Comparison of ENCODE assay signal across 8 mouse cellular contexts in genomic region chr16:25407204-25407886, GRCm38 (mm10).
DNase-seq lines count a peak whose midpoint lies in the region; ATAC-seq lines count a peak whose summit lies in the region.

No protein-coding gene starts in this region.

- peak overlapping the region; percentile 32 to 64; a peak in 3 of 4 replicates for H3K27ac ChIP-seq in heart, embryonic 14.5 days (replicated peaks in 1 of 2; ENCODE audit: control insufficient read depth in 1 of 2, insufficient read depth in 1 of 2, low read depth in 2 of 2, low read length in 2 of 2)
- H3K27ac ChIP-seq in heart, embryonic 11.5 days (ENCODE audit: low read depth, low read length): no peak overlapping the region
- H3K27ac ChIP-seq in intestine, embryonic 14.5 days (ENCODE audit: low read depth): peak overlapping the region; percentile 80
- H3K27ac ChIP-seq in midbrain, embryonic 12.5 days (replicated peaks): 0 out of 2 replicates have a peak overlapping the region, but pooled peaks have one; percentile 20

- no peaks in the 10 kb centered on the region for H3K9me3 ChIP-seq in heart, embryonic 14.5 days (ENCODE audit: control insufficient read depth, low read length)
- no peaks in the 10 kb centered on the region for H3K9me3 ChIP-seq in heart, embryonic 11.5 days (replicated peaks; ENCODE audit: control insufficient read depth, low read length)
- H3K9me3 ChIP-seq in intestine, embryonic 14.5 days (ENCODE audit: control insufficient read depth, low read length): no peaks in the 10 kb centered on the region
- H3K9me3 ChIP-seq in midbrain, embryonic 12.5 days: no peaks in the 10 kb centered on the region

- no peak overlapping the region for H3K4me3 ChIP-seq in heart, embryonic 14.5 days (ENCODE audit: control insufficient read depth in 1 of 2, insufficient read depth in 1 of 2, low read depth in 1 of 2, low read length in 2 of 2)
- H3K4me3 ChIP-seq in heart, embryonic 11.5 days (ENCODE audit: low read depth, low read length): no peak overlapping the region
- H3K4me3 ChIP-seq in intestine, embryonic 14.5 days (ENCODE audit: low read depth, low read length): no peak overlapping the region
- no peak overlapping the region for H3K4me3 ChIP-seq in midbrain, embryonic 12.5 days

- H3K4me2 ChIP-seq in heart, embryonic 14.5 days (ENCODE audit: low read length): peak overlapping the region; percentile 37
- H3K4me2 ChIP-seq in heart, embryonic 11.5 days: no peak overlapping the region
- H3K4me2 ChIP-seq in intestine, embryonic 14.5 days (ENCODE audit: low read length): peak overlapping the region; percentile 34
- 0 out of 2 replicates have a peak overlapping the region, but pooled peaks have one; percentile 15 for H3K4me2 ChIP-seq in midbrain, embryonic 12.5 days (replicated peaks)

- H3K4me1 ChIP-seq in heart, embryonic 14.5 days (ENCODE audit: control insufficient read depth in 2 of 2, insufficient read depth in 2 of 2, low read length in 2 of 2): peaks cover 4 to 18% of the 10 kb centered on the region in 2 experiments
- H3K4me1 ChIP-seq in heart, embryonic 11.5 days (ENCODE audit: control insufficient read depth, insufficient read depth, low read length): 0 out of 2 replicates have a peak, but pooled peaks cover 3% of the 10 kb centered on the region
- H3K4me1 ChIP-seq in intestine, embryonic 14.5 days (replicated peaks; ENCODE audit: control insufficient read depth, insufficient read depth, low read length): peaks cover 12% of the 10 kb centered on the region
- H3K4me1 ChIP-seq in midbrain, embryonic 12.5 days: peaks cover 11% of the 10 kb centered on the region

- ATAC-seq in heart, embryonic 14.5 days (ENCODE audit: insufficient number of reproducible peaks, insufficient read depth, low FRiP score, low read depth): peak; percentile 35; the same call in 1 of the 2 replicates
- ATAC-seq in heart, embryonic 11.5 days (replicated peaks; ENCODE audit: insufficient number of reproducible peaks, low FRiP score, low TSS enrichment): no peak
- ATAC-seq in intestine, embryonic 14.5 days (replicated peaks; ENCODE audit: low FRiP score, low TSS enrichment, low read depth): peak; percentile 92
- ATAC-seq in midbrain, embryonic 12.5 days (ENCODE audit: low FRiP score, low read depth): peak; percentile 65

- peak; percentile 27 for DNase-seq in brain, adult 2 months (ENCODE audit: low read depth, low spot score)
- DNase-seq in intestine, embryonic 14.5 days (ENCODE audit: low spot score): peak; percentile 62
- no peak for DNase-seq in thymus, adult 18-20 months
- DNase-seq in layer of hippocampus, adult 18-20 months (ENCODE audit: low spot score in 2 of 2): no peak
- DNase-seq in B cell, adult 2 months: no peak

- no peaks in the 10 kb centered on the region for H3K27me3 ChIP-seq in heart, embryonic 14.5 days (ENCODE audit: control insufficient read depth, insufficient read depth, low read length)
- no peaks in the 10 kb centered on the region for H3K27me3 ChIP-seq in heart, embryonic 11.5 days (ENCODE audit: control insufficient read depth, insufficient read depth, low read length)
- H3K27me3 ChIP-seq in intestine, embryonic 14.5 days (replicated peaks; ENCODE audit: control insufficient read depth, insufficient read depth, low read length): no peaks in the 10 kb centered on the region
- no peaks in the 10 kb centered on the region for H3K27me3 ChIP-seq in midbrain, embryonic 12.5 days

- H3K9ac ChIP-seq in heart, embryonic 14.5 days (ENCODE audit: low read length): no peak overlapping the region
- H3K9ac ChIP-seq in heart, embryonic 11.5 days (ENCODE audit: low read depth, low read length): no peak overlapping the region
- no peak overlapping the region for H3K9ac ChIP-seq in intestine, embryonic 14.5 days (ENCODE audit: low read length)
- H3K9ac ChIP-seq in midbrain, embryonic 12.5 days (replicated peaks): no peak overlapping the region

- no peaks in the 10 kb centered on the region for H3K36me3 ChIP-seq in heart, embryonic 14.5 days (ENCODE audit: control insufficient read depth, insufficient read depth, low read length)
- no peaks in the 10 kb centered on the region for H3K36me3 ChIP-seq in heart, embryonic 11.5 days (ENCODE audit: control insufficient read depth, insufficient read depth, low read length)
- no peaks in the 10 kb centered on the region for H3K36me3 ChIP-seq in intestine, embryonic 14.5 days (ENCODE audit: control insufficient read depth, insufficient read depth, low read length)
- no peaks in the 10 kb centered on the region for H3K36me3 ChIP-seq in midbrain, embryonic 12.5 days

- 31% methylated on average over 8 of the region's 8 CpGs for WGBS in heart, embryonic 14.5 days
- WGBS in heart, embryonic 11.5 days (ENCODE audit: insufficient replicate concordance): 56% methylated on average over 8 of the region's 8 CpGs
- 16% methylated on average over 8 of the region's 8 CpGs for WGBS in intestine, embryonic 14.5 days
- WGBS in midbrain, embryonic 12.5 days: 31% methylated on average over 8 of the region's 8 CpGs

Comparison
In these comparisons a context has a peak if more than half of its experiments do, and no peak if none do; other contexts are left out.
1. DNase-seq: peak in brain, adult 2 months (single experiment) and intestine, embryonic 14.5 days (single experiment); none in thymus, adult 18-20 months (0 of 2), layer of hippocampus, adult 18-20 months (0 of 2) and B cell, adult 2 months (0 of 2).